Mouse (Mus musculus) ovary, postnatal 14 days (tissue): Measurements from ENCODE around the gene Dnajc8.
"Not testable (repeated sequence)": the region's sequence is repeated elsewhere in the genome, so short reads cannot be mapped to it uniquely, and the experiment has no call there.

ENCODE experiments used
- DNase-seq: peaks from one replicate; pipeline ENCODE4 v3.0.0; 2022; ENCODE audit warnings: low spot score

Dnajc8 gene

GRCm38 (mm10) chr4:132567361-132567779 lies 32.0 kb downstream of the Dnajc8 start:
- no peak for DNase-seq

GRCm38 (mm10) chr4:132569115-132569514 lies 33.8 kb downstream of the Dnajc8 start:
- no peak for DNase-seq

DNA sequence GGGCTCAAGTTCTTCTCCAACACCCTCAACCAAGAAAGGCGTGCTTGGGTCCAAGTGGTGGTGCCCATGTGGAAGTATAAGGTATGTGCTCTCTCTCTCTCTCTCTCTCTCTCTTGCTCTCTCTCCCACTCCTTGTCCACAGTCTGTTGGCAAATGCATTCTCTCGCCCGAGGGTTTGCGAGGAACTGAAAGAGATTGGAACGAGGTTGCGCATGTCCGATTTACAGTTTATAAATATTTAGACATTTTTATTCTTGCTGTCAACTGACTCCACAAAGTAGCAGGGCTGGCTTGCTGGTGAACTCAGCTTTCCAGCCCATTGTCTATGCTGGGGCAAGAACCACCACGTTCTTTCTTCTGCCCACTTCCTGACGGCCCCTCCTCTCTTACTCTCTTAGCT lies 35.8 kb downstream of the Dnajc8 start:
- DNase-seq: no peak

GRCm38 (mm10) chr4:132573327-132573726 lies 38.0 kb downstream of the Dnajc8 start:
- no peak for DNase-seq

DNA sequence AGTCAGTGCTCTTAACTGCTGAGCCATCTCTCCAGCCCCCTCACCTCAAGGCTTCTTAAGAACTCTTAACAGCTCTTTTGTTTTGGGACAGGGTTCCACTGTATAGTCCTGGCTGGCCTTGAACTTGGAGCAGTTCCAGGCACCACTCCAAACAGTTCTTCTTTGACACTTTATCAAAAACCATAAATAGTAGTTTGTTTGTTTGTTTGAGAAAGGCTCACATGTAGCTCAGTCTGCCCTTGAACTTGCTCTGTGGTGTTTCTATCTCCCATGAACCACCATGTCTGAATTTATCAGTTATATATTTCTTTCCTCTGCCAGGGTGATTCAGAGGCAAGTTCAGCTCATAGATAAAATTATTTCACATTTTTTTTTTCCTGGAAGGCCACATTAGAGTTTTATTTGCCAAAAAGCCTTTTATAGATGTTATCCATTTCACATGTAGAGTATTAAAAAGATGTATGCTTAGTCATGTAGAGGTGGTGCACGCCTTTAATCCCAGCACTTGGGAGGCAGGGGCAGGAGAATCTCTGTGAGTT lies 39.5 kb downstream of the Dnajc8 start:
- DNase-seq: no peak

GRCm38 (mm10) chr4:132583781-132584180 lies 48.4 kb downstream of the Dnajc8 start:
- no peak for DNase-seq

DNA sequence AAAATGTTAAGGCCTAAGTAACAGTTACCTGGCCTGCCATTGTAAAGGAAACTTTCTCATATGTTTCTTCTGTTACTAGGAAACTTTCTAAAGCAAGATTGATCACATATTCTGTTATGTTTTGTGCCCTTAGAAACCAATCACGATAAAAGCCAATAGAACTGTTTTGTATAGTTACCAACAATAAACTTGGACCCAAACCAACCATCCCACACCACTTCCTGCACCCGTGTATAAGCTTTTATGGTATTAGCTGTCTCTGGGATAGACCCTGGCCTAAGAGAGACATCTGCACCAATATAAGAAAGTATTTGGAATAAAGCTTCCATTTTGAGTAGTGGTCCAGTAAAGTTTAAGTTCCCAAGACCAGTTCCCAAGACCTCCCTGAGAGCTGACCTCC lies 49.6 kb downstream of the Dnajc8 start:
- DNase-seq: no peak

GRCm38 (mm10) chr4:132586282-132586681 lies 50.9 kb downstream of the Dnajc8 start:
- DNase-seq: no peak

DNA sequence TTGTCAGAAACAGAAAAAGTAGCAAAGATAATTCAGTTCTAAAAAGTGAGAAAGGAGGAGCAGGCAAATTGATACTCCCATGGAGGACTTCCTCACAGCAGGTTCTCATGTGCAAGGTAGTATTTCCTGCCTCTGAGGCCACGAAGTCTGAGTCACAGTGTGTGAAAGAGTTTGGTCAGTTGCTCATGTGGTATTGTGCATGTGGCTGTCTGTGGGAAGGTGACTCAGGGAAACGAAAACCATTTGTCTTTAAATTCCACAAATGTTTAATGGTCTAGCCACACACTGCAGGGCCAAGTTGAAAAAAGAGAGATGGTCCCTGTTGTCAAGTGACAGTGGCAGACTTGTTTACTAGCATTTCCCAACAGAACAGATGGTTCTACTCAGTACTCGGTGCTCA lies 53.2 kb downstream of the Dnajc8 start:
- DNase-seq: no peak

DNA sequence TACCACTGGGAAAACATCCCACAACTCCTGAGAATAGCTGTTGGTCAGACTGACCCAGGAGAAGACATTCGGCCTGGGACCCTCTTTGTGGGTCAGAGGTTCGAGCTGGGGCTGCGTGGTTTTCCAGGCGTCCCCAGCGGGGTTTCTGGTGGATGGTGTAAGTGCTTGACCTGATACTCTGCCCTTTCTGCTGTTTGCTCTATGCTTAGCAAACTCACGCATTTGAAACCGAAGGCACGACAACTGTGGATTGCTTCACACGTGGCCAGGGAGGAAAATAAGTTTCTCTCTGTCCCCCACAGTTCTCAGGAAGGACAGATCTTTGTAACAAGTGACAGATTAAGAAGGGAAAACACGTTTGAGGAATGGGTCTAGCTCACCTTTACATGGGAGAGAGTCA lies 55.3 kb downstream of the Dnajc8 start:
- DNase-seq: no peak

DNA sequence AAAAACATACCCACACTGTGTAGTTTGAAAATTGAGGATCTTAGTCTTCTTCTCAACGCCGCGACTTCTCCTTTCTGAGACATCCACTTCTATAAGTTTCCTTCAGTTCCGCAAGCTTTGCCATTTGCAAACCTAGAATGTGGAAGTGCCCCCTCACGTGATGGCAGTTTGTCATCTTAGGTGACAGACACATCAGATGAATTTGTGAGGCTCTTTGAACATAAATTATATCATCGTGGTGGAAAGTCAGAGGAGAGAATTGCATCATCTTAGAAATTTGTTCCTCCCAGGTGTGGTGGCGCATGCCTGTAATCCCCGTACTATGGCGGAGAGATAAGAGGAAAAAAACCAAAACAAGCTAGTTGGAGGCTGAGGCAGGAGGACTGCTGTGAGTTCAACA lies 57.6 kb downstream of the Dnajc8 start:
- no peak for DNase-seq

DNA sequence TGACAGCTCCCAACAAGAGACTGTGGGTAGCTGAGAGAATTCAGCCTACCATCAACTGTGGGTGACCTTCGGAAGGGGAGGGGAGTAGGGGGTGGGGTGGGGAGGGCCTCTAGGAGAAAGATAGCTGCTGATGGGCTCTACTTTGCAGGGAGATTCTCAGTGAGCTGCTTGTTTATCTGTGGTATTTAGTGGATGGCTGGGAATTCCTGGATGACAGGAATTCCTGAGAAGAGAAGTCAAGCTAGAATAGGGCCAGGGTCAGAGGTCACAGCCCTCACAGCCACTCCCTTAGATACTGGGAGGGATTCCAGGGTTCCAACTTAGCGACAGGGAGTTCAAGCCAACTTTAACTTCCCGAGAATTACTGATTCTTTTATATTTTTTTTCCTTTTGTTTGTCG lies 58.8 kb downstream of the Dnajc8 start:
- DNase-seq: no peak

DNA sequence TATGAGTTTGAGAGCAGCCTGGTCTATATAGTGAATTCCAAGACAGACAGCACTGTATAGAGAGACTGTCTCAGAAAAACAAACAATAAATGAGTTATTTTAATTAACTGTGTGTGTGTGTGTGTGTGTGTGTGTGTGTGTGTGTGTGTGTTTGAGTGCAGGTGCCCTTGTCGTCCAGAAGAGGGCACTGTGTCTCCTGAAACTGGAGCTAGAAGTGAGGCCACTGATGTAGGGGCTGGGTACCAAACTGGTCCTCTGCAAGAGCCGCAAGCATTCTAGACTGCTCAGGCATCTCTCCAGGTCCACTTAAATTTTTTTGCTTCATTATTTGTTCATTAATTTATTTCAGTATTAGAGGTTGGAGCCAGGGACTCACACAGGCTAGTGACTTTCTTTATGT lies 63.5 kb downstream of the Dnajc8 start:
- no peak for DNase-seq

DNA sequence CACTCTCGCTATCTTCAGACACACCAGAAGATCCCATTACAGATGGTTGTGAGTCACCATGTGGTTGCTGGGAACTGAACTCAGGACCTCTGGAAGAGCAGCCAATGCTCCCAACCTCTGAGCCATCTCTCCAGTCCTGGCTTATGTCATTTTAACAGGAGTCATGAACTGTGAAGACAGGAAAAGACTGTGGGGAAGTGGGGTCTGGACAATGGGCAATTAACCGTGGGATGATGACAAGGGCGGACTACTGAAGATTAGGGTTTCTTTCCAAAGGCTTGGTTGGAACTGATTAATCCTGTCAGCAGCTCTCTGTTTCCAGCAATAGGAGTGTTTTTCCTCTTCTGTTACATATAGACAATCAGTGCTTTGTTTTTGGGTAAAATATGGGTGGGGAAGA lies 64.4 kb downstream of the Dnajc8 start:
- no peak for DNase-seq

DNA sequence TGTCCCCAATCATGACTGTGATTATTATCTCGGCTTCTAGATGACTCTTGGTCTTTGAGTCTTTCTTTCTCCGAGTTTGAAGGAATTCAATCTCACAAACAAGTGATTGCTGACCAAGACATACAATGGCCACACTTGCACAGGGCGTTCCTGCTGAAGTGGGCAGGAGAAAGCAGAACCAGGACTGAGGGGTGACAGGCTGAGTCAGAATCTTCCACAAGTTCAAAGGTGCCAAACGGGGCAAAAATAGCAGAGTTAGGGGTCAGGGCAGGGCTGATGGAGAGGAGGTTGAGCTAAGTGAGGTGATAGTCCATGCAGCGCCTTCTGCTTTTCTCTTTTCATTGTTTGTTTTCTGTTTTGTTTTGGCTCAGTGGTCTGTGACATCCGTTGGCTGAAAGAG lies 65.1 kb downstream of the Dnajc8 start:
- no peak for DNase-seq

DNA sequence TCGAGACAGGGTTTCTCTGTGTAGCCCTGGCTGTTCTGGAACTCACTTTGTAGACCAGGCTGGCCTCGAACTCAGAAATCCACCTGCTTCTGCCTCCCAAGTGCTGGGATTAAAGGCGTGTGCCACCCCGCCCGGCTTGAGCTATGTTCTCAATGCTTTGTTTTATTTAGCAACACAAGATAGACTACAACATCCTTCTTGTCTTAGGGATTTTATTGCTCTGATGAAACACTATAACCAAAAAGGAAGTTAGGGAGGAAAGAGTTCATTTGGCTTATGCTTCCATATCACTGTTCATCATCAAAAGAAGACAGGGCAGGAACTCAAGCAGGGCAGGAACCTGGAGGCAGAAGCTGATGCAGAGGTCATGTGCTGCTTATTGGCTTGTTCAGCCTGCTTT lies 65.9 kb downstream of the Dnajc8 start:
- DNase-seq: not testable (repeated sequence)
